Mouse (Mus musculus): ENCODE results near the gene Adm. TPM values are rescaled to one million over a fixed set of nuclear protein-coding genes. Genes with fewer than 3 reads are reported as not detected.

Adm gene
- polyA plus RNA-seq, 1 experiment from 2014 or later: 4.1 TPM

DNA sequence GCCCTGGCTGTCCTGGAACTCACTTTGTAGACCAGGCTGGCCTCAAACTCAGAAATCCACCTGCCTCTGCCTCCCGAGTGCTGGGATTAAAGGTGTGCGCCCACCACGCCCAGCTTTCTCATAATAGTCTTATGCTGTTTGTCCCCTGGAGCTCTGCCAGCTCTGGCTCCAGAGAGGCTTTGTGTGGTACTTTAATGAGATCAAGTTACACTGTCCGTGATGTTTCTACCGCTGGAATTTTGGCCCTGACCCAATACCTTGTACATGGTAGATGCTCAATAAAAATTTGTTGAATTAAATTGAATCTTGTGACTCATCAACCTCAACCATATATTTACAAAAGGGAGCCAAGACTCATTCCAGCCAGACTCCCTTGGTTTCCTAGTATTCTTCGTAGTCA lies 23.6 kb downstream of the Adm start:
- Histone ChIP-seq H3K4me3 (no peak overlapping the region), H3K4me1 (no peaks in the 10 kb centered on the region), H3K27ac (no peak overlapping the region), H3K36me3 (replicated peaks) (no peaks in the 10 kb centered on the region), H3K9me3 (peaks cover 8% of the 10 kb centered on the region; the same call in 1 of the 2 replicates), H3K27me3 (ENCODE audit: poor library complexity, severe bottlenecking) (no peaks in the 10 kb centered on the region)
- 89% methylated on average over 6 of the region's 6 CpGs for WGBS
- DNase-seq (ENCODE audit: extremely low spot score, low spot score): no peak

DNA sequence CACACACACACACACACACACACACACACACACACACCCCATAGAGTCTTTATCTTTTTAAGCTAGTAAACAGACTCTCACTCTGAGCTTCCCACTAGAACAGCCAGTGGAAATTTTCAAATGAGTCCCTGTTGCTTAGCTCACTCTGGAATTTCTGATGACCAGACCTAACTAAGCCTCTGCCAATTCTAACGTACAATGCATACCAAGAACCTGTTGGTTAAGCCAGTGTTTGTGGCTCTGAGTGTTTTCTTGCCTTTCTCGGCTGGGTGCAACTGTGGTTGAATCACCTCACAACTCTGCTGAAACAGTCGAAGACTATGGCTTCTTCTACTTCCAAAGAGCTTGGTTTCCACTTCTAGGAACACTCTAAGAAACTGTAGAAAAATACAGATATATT lies 27.8 kb downstream of the Adm start:
- no peaks in the 10 kb centered on the region for H3K27me3 ChIP-seq (ENCODE audit: poor library complexity, severe bottlenecking)
- no peak for DNase-seq (ENCODE audit: extremely low spot score, low spot score)
- H3K4me3 ChIP-seq: no peak overlapping the region
- H3K36me3 ChIP-seq (replicated peaks): no peaks in the 10 kb centered on the region
- H3K27ac ChIP-seq: no peak overlapping the region
- H3K4me1 ChIP-seq: no peaks in the 10 kb centered on the region
- H3K9me3 ChIP-seq: no peaks in the 10 kb centered on the region
- 76% methylated on average over 3 of the region's 3 CpGs for WGBS

DNA sequence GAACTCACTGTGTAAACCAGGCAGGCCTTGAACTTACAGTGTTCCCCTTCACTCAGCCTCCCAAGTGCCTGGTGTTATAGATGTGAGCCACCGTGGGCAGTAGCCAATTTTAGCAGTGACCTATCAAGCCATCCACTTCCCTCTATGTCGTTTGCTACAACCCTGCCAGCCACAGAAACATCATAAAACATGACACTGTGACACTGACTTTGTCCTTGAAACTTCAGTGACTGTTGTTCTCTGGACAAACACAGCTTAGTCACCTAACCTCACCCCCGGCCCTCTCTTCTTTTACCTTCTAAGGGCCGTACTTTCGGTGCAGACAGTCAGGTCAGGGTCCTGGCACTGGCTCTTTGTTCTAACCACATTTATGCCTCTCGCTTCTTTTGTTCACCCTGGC lies 28.5 kb downstream of the Adm start:
- no peaks in the 10 kb centered on the region for H3K27me3 ChIP-seq (ENCODE audit: poor library complexity, severe bottlenecking)
- 82% methylated on average over 6 of the region's 6 CpGs for WGBS
- no peak overlapping the region for H3K4me3 ChIP-seq
- no peaks in the 10 kb centered on the region for H3K36me3 ChIP-seq (replicated peaks)
- H3K27ac ChIP-seq: no peak overlapping the region
- no peak for DNase-seq (ENCODE audit: extremely low spot score, low spot score)
- H3K9me3 ChIP-seq: no peaks in the 10 kb centered on the region
- no peaks in the 10 kb centered on the region for H3K4me1 ChIP-seq

DNA sequence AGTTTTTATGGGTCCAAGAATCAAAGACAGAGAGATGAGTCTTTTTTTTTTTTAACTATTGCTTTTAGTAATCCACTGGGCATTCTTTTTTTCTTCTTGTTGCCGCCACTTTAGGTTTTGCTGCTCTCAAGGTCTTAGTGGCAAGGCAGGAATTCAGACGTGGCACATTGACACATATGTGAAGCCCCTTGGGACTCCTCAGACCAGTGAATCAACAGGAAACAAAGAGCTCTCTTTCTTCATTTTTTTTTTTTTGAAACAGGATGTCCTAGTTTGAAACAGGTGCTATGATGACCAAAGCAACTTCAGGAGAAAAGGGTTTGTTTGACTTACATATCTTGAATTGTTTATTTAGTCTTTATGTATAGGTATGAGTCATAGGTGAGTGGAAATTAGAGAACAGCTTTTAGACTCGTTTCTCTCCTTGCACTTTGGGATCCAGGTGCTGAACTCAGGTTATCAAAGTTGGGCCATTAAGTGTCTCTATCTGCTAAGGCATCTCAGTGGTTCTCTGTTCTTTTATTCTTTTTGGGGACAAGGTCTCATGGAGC lies 31.0 kb downstream of the Adm start:
- Histone ChIP-seq H3K27ac (no peak overlapping the region), H3K27me3 (ENCODE audit: poor library complexity, severe bottlenecking) (no peaks in the 10 kb centered on the region), H3K4me1 (no peaks in the 10 kb centered on the region), H3K9me3 (no peaks in the 10 kb centered on the region), H3K36me3 (replicated peaks) (no peaks in the 10 kb centered on the region), H3K4me3 (no peak overlapping the region)
- 68% methylated on average over 3 of the region's 3 CpGs for WGBS
- no peak for DNase-seq (ENCODE audit: extremely low spot score, low spot score)

DNA sequence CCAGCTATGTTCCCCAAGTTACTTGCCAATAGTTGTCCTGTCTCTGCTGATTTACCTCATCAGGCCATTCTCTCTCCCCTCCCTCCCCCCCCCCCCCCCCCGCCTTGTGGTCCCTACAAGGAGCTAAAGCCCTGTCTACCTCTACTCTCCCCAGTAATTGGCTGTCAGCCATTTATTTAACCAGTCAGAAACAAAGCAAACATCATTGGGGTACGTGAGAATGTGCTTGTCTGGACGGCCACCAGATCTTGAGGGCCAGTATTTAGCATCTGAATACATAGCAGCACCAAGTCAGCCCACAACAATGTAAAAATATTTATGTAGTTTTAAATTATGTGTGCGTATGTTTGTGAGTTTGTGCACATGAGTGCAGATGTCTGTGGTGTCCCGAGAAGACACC lies 39.1 kb downstream of the Adm start:
- DNase-seq (ENCODE audit: extremely low spot score, low spot score): no peak
- Histone ChIP-seq H3K36me3 (replicated peaks) (no peaks in the 10 kb centered on the region), H3K27ac (no peak overlapping the region), H3K4me3 (no peak overlapping the region), H3K27me3 (ENCODE audit: poor library complexity, severe bottlenecking) (no peaks in the 10 kb centered on the region), H3K9me3 (no peaks in the 10 kb centered on the region), H3K4me1 (peaks cover 19% of the 10 kb centered on the region; the same call in 1 of the 2 replicates)
- 78% methylated on average over 4 of the region's 5 CpGs for WGBS

DNA sequence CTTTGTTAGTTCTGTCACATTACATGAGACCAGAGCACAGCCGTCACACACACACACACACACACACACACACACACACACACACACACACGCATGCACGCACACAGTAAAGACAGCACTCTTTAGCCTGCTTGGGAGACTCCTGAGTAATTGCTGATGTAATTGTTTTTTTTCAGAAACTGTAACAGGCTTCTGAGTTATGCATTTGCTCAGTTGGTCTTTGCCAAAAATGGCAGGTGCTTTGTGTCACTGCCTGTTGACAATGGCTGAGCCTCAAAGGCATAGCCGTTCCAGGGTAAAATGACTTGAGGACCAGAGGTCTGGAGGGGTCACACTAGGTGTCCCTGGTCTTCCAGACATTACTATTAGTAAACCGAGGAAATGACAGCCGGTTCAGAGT lies 40.8 kb downstream of the Adm start:
- DNase-seq (ENCODE audit: extremely low spot score, low spot score): no peak
- WGBS: 84% methylated on average over 6 of the region's 6 CpGs
- Histone ChIP-seq H3K36me3 (replicated peaks) (no peaks in the 10 kb centered on the region), H3K27ac (0 out of 2 replicates have a peak overlapping the region, but pooled peaks have one; percentile 30), H3K4me3 (no peak overlapping the region), H3K4me1 (peaks cover 19% of the 10 kb centered on the region; the same call in 1 of the 2 replicates), H3K27me3 (ENCODE audit: poor library complexity, severe bottlenecking) (no peaks in the 10 kb centered on the region), H3K9me3 (no peaks in the 10 kb centered on the region)

DNA sequence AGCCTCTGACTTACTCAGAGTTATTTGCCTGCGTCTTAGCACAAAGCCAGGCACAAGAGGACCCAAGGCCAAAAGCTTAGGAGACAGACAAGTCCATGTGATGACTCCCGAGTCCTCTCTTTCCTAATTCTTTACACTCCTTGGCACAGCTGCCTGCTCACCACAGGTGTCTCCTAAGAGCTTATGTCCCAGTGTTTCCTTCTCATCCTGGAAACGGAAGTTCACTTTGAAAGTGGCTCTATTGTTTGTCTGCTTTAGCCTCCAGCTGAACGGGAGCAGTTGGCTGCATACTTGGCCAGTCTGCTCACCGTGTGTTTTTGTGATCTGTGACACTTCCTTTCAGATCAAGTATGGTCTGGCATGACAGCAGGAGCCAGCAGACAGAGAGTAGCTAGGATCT lies 41.3 kb downstream of the Adm start:
- H3K9me3 ChIP-seq: no peaks in the 10 kb centered on the region
- no peak for DNase-seq (ENCODE audit: extremely low spot score, low spot score)
- H3K36me3 ChIP-seq (replicated peaks): no peaks in the 10 kb centered on the region
- no peaks in the 10 kb centered on the region for H3K27me3 ChIP-seq (ENCODE audit: poor library complexity, severe bottlenecking)
- 0 out of 2 replicates have a peak overlapping the region, but pooled peaks have one; percentile 30 for H3K27ac ChIP-seq
- H3K4me3 ChIP-seq: no peak overlapping the region
- H3K4me1 ChIP-seq: peaks cover 19% of the 10 kb centered on the region; the same call in 1 of the 2 replicates
- 32% methylated on average over 5 of the region's 5 CpGs for WGBS

DNA sequence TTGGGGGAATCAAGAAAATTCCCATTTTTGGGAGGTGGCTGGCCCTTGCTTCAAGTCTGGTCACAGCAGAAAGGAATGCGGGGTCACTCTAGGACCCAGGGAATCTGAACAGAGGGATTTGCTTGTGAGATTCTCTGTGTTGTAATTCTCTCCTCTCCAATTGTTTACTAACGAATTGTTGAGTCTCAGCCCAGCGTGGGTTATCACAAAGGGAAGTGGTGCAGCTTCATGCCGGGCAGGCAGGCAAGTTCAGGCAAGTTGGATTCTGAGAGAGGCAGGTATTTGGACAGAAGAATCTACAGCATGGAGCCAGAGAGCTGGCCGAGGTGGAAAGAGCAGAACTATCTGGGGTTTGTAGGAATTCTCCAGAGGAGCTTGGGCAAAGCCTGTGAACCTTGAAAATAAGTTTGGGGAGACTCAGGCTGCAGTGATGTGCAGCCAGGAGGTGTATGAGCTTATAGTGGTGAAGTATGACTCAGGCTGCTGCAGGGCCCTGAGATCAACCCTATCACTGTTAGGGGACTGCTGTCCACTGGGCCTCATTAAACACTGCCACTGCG lies 43.7 kb downstream of the Adm start:
- DNase-seq (ENCODE audit: extremely low spot score, low spot score): no peak
- Histone ChIP-seq H3K27ac (no peak overlapping the region), H3K36me3 (replicated peaks) (no peaks in the 10 kb centered on the region), H3K27me3 (ENCODE audit: poor library complexity, severe bottlenecking) (no peaks in the 10 kb centered on the region), H3K9me3 (no peaks in the 10 kb centered on the region), H3K4me1 (peaks cover 19% of the 10 kb centered on the region; the same call in 1 of the 2 replicates), H3K4me3 (no peak overlapping the region)
- WGBS: 46% methylated on average over 6 of the region's 6 CpGs

Other genes starting within 250 kb of the Adm start
- 31.0 and 32.3 TPM in 2 replicates for gene Sbf2, start 12.7 kb upstream of the Adm start, polyA plus RNA-seq (2016; fragmentation: Nextera tagmentation; extraction: Ambion mirVana)
- 1.2 and 1.5 TPM in 2 replicates for gene Ampd3, start 140.5 kb downstream of the Adm start, polyA plus RNA-seq (2016; fragmentation: Nextera tagmentation; extraction: Ambion mirVana)
- gene Rnf141, start 216.8 kb downstream of the Adm start, polyA plus RNA-seq (2016; fragmentation: Nextera tagmentation; extraction: Ambion mirVana): 25.0 and 26.3 TPM in 2 replicates
- gene Lyve1, start 235.6 kb downstream of the Adm start, polyA plus RNA-seq (2016; fragmentation: Nextera tagmentation; extraction: Ambion mirVana): 0.20 and 0.51 TPM in 2 replicates

Measured in forebrain, embryonic 10.5 days (tissue).